Mouse (Mus musculus): ENCODE data around the gene Olfr282. TPM values are rescaled to one million over a fixed set of nuclear protein-coding genes. Genes with fewer than 3 reads are reported as not detected.

Gene Olfr282
- polyA plus RNA-seq, 1 experiment from 2014 or later: not detected

DNA sequence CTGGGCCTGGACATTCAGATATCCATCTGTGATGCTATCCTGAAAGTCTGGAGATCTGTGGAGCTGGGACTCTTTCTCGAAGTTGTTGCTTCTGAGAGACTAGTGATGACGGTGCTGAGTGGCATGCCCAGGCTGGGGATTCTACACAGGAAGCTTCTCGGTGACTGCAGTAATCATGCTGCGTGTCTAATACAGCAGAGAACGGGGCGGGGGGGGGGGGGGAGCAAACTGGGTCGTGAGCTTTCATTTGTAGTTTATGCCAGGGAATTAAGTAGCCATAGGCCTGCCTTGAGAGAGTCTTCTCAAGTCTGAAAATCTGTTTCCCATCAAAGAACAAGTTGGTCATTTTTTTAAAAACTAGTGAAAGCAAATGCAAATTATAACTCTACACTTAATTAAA lies 12.9 kb upstream of the Olfr282 start:
- H3K27me3 ChIP-seq: no peaks in the 10 kb centered on the region
- no peak for ATAC-seq (ENCODE audit: low FRiP score, low read depth)
- H3K4me1 ChIP-seq (replicated peaks): no peaks in the 10 kb centered on the region
- H3K4me2 ChIP-seq: no peak overlapping the region
- no peaks in the 10 kb centered on the region for H3K9me3 ChIP-seq
- H3K36me3 ChIP-seq: no peaks in the 10 kb centered on the region
- 69% methylated on average over 7 of the region's 7 CpGs for WGBS
- H3K27ac ChIP-seq (replicated peaks): no peak overlapping the region
- no peak overlapping the region for H3K9ac ChIP-seq
- no peak overlapping the region for H3K4me3 ChIP-seq

GRCm38 (mm10) chr15:98420897-98421296 lies 10.1 kb upstream of the Olfr282 start:
- WGBS: 71% methylated on average over 4 of the region's 4 CpGs
- ATAC-seq (ENCODE audit: low FRiP score, low read depth): no peak
- H3K27me3 ChIP-seq: no peaks in the 10 kb centered on the region
- no peak overlapping the region for H3K27ac ChIP-seq (replicated peaks)
- H3K9ac ChIP-seq: no peak overlapping the region
- H3K4me3 ChIP-seq: no peak overlapping the region
- no peaks in the 10 kb centered on the region for H3K4me1 ChIP-seq (replicated peaks)
- H3K36me3 ChIP-seq: no peaks in the 10 kb centered on the region
- no peak overlapping the region for H3K4me2 ChIP-seq
- H3K9me3 ChIP-seq: no peaks in the 10 kb centered on the region

GRCm38 (mm10) chr15:98424326-98424725 lies 6.7 kb upstream of the Olfr282 start:
- no peak overlapping the region for H3K27ac ChIP-seq (replicated peaks)
- WGBS: 72% methylated on average over 14 of the region's 14 CpGs

DNA sequence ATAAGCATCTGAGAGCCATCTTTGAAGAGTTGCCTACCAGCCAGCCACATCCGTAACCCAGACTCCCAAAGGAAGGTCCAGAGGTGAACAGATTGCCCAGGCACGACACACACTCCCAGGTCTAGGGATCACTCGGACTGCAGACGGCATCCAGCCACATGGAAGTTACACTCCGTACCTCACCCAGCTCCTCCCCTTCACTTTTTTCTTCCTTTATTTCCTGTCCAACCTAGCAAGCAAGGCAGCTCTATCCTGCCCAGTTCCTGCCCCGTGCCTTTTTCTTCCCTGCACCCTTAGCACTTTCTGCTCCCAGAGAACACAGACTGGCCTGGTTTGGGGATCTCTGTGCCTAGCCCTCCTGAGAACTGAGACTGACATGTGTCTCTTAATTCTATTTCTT lies 6.3 kb upstream of the Olfr282 start:
- WGBS: 79% methylated on average over 6 of the region's 6 CpGs
- Histone ChIP-seq H3K9me3 (no peaks in the 10 kb centered on the region), H3K9ac (no peak overlapping the region), H3K4me1 (replicated peaks) (no peaks in the 10 kb centered on the region), H3K4me2 (no peak overlapping the region), H3K27me3 (no peaks in the 10 kb centered on the region), H3K27ac (replicated peaks) (no peak overlapping the region), H3K36me3 (no peaks in the 10 kb centered on the region), H3K4me3 (no peak overlapping the region)
- ATAC-seq (ENCODE audit: low FRiP score, low read depth): no peak

More at GRCm38 (mm10) chr15:98424326-98424725, 6.7 kb upstream of the Olfr282 start:
- Histone ChIP-seq H3K4me2 (no peak overlapping the region), H3K4me1 (replicated peaks) (no peaks in the 10 kb centered on the region), H3K9me3 (no peaks in the 10 kb centered on the region), H3K4me3 (no peak overlapping the region), H3K36me3 (no peaks in the 10 kb centered on the region), H3K27me3 (no peaks in the 10 kb centered on the region), H3K9ac (no peak overlapping the region)
- no peak for ATAC-seq (ENCODE audit: low FRiP score, low read depth)

DNA sequence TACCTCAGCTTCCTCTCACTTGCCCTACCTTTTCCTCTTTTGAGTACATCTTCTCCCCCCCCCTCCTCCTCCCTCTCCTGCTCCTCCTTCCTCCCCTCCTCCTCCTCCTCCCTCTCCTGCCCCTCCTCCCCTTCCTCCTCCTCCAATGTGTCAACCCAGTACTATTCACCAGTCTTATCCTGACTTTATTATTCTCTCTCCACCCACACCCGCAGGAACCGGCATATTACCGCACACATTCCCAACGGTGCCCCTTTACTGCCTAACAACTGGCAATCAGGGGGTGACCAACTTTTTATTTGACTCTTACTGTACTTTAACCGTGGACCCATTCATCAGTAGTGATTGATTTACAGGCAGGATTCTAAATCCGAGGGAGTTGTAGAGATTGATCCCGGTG lies 5.8 kb upstream of the Olfr282 start:
- Histone ChIP-seq H3K36me3 (no peaks in the 10 kb centered on the region), H3K9me3 (no peaks in the 10 kb centered on the region), H3K27ac (replicated peaks) (no peak overlapping the region), H3K4me2 (no peak overlapping the region), H3K4me3 (no peak overlapping the region), H3K4me1 (replicated peaks) (no peaks in the 10 kb centered on the region), H3K9ac (no peak overlapping the region), H3K27me3 (no peaks in the 10 kb centered on the region)
- 75% methylated on average over 7 of the region's 7 CpGs for WGBS
- ATAC-seq (ENCODE audit: low FRiP score, low read depth): no peak

DNA sequence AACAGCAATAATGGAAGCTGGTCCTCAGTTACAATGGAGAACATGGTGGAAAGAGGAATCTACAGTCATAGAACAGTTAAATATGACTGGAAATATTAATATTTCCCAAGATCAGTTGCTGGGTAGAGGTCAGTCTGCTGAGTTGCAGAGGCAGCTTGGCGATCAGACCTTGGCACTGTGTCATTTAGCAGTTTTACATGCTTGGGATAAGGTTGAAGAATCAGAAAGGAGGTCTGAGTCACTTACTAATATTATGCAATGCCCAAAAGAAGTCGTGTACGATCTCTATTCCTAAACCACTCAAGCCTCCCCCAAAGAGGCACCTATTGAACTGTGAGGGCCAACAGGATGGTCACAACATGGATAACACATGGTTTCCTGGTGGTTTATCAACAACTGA lies 13.5 kb downstream of the Olfr282 start:
- Histone ChIP-seq H3K4me3 (no peak overlapping the region), H3K36me3 (no peaks in the 10 kb centered on the region), H3K27ac (replicated peaks) (no peak overlapping the region), H3K9me3 (no peaks in the 10 kb centered on the region), H3K27me3 (no peaks in the 10 kb centered on the region), H3K4me2 (no peak overlapping the region), H3K4me1 (replicated peaks) (no peaks in the 10 kb centered on the region), H3K9ac (no peak overlapping the region)
- WGBS: 84% methylated on average over 3 of the region's 3 CpGs
- ATAC-seq (ENCODE audit: low FRiP score, low read depth): no peak

DNA sequence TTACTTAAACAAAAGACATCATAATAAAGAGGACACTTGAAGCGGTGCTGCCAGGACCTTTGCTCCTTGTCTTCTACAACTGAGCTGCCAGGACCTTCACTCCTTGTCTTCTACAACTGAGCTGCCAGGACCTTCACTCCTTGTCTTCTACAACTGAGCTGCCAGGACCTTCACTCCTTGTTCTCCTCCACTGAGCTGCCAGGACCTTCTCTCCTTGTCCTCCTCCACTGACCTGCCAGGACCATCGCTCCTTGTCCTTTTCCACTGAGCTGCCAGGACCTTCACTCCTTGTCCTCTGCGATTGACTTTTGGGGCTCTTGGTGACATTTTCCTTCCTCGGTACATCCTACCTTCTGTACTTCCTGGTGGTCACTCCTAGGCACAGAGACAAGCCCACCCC lies 17.5 kb downstream of the Olfr282 start:
- no peak overlapping the region for H3K27ac ChIP-seq (replicated peaks)
- WGBS: 49% methylated on average over 4 of the region's 4 CpGs
- no peak for ATAC-seq (ENCODE audit: low FRiP score, low read depth)
- H3K4me2 ChIP-seq: peak overlapping the region; percentile 25; the same call in 1 of the 2 replicates
- no peaks in the 10 kb centered on the region for H3K9me3 ChIP-seq
- no peak overlapping the region for H3K4me3 ChIP-seq
- H3K4me1 ChIP-seq (replicated peaks): no peaks in the 10 kb centered on the region
- H3K9ac ChIP-seq: no peak overlapping the region
- H3K27me3 ChIP-seq: no peaks in the 10 kb centered on the region
- H3K36me3 ChIP-seq: no peaks in the 10 kb centered on the region

- no peak for ATAC-seq (ENCODE audit: low FRiP score, low read depth)
- H3K4me2 ChIP-seq: no peak within 1 kb of the TSS
- H3K9me3 ChIP-seq: no peaks in the 10 kb centered on the region
- WGBS: 91% methylated on average over 7 of the region's 7 CpGs
- H3K4me1 ChIP-seq (replicated peaks): no peaks in the 10 kb centered on the region
- no peaks in the 10 kb centered on the region for H3K27me3 ChIP-seq
- H3K36me3 ChIP-seq: no peaks in the 10 kb centered on the region
- no peak within 1 kb of the TSS for H3K27ac ChIP-seq (replicated peaks)
- H3K4me3 ChIP-seq: no peak within 1 kb of the TSS
- H3K9ac ChIP-seq: no peak within 1 kb of the TSS
These were observed 21.3 kb downstream of the Olfr282 start, which contains the start of gene Olfr281 for GRCm38 (mm10) chr15:98452288-98452687. Gene Olfr281, plus strand, starts transcription at chr15:98452588.

DNA sequence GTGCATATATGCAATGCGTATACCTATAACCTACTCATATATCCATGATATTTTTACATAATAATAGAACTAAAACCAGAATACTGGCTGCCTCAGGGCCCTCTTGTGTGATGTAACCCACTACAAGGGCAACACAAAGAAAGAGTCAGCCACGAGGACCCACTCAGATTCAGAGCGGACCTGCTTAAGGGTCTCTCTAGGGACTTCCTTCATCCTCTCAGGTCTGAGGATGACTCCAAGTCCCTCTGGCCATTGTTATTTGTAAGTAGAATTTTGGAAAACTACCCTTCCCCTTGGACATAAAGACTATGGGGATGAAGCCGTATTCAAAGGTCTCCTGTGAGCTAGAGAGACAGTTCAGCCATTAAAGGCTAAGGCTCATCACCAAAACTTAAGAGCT lies 38.6 kb downstream of the Olfr282 start, which contains the start of gene OR5BS1P:
TSS of gene OR5BS1P (plus strand) at position 301 of the 400 bp plus-strand sequence.
- Histone ChIP-seq H3K9ac (no peak within 1 kb of the TSS), H3K4me1 (replicated peaks) (no peaks in the 10 kb centered on the region), H3K36me3 (no peaks in the 10 kb centered on the region), H3K4me3 (no peak within 1 kb of the TSS), H3K27me3 (no peaks in the 10 kb centered on the region), H3K4me2 (no peak within 1 kb of the TSS), H3K27ac (replicated peaks) (no peak within 1 kb of the TSS), H3K9me3 (0 out of 2 replicates have a peak, but pooled peaks cover 2% of the 10 kb centered on the region)
- no peak for ATAC-seq (ENCODE audit: low FRiP score, low read depth)
- WGBS: 93% methylated on average over 4 of the region's 4 CpGs

GRCm38 (mm10) chr15:98471539-98471938 lies 40.5 kb downstream of the Olfr282 start:
- Histone ChIP-seq H3K36me3 (no peaks in the 10 kb centered on the region), H3K4me2 (no peak overlapping the region), H3K4me1 (replicated peaks) (no peaks in the 10 kb centered on the region), H3K4me3 (no peak overlapping the region), H3K27me3 (no peaks in the 10 kb centered on the region), H3K27ac (replicated peaks) (no peak overlapping the region), H3K9me3 (0 out of 2 replicates have a peak, but pooled peaks cover 2% of the 10 kb centered on the region), H3K9ac (no peak overlapping the region)
- ATAC-seq (ENCODE audit: low FRiP score, low read depth): no peak
- 94% methylated on average over 13 of the region's 13 CpGs for WGBS

GRCm38 (mm10) chr15:98474958-98475357 lies 43.9 kb downstream of the Olfr282 start:
- Histone ChIP-seq H3K27me3 (no peaks in the 10 kb centered on the region), H3K9ac (no peak overlapping the region), H3K9me3 (no peaks in the 10 kb centered on the region), H3K4me2 (no peak overlapping the region), H3K36me3 (no peaks in the 10 kb centered on the region), H3K27ac (replicated peaks) (no peak overlapping the region), H3K4me3 (no peak overlapping the region), H3K4me1 (replicated peaks) (no peaks in the 10 kb centered on the region)
- ATAC-seq (ENCODE audit: low FRiP score, low read depth): no peak
- WGBS: 77% methylated on average over 10 of the region's 10 CpGs

DNA sequence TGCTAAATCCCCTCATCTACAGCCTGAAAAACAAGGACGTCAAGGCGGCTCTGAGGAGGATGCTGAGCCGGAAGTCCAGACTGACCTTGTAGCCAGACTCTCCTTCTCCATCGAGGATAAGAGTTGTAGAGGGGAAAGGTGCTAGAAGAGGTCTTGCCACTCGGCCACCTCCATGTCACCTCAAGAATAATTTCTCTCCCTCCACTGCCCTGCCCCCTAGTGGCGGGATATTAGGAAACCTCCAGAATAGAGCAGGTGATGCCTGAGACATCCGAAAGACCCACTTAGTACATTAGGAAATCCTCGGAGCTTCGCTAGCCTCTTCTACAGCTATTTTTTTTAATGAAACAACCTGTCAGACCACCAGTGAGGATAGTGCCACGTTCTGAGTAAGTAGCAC lies 44.4 kb downstream of the Olfr282 start:
- no peak overlapping the region for H3K4me2 ChIP-seq
- no peaks in the 10 kb centered on the region for H3K9me3 ChIP-seq
- H3K27ac ChIP-seq (replicated peaks): no peak overlapping the region
- no peaks in the 10 kb centered on the region for H3K27me3 ChIP-seq
- no peak overlapping the region for H3K9ac ChIP-seq
- H3K36me3 ChIP-seq: no peaks in the 10 kb centered on the region
- 60% methylated on average over 10 of the region's 10 CpGs for WGBS
- H3K4me3 ChIP-seq: no peak overlapping the region
- no peaks in the 10 kb centered on the region for H3K4me1 ChIP-seq (replicated peaks)
- ATAC-seq (ENCODE audit: low FRiP score, low read depth): no peak

GRCm38 (mm10) chr15:98476281-98476680 lies 45.3 kb downstream of the Olfr282 start:
- ATAC-seq (ENCODE audit: low FRiP score, low read depth): no peak
- Histone ChIP-seq H3K9ac (no peak overlapping the region), H3K4me1 (replicated peaks) (no peaks in the 10 kb centered on the region), H3K27me3 (no peaks in the 10 kb centered on the region), H3K9me3 (no peaks in the 10 kb centered on the region), H3K27ac (replicated peaks) (no peak overlapping the region), H3K4me3 (no peak overlapping the region), H3K4me2 (no peak overlapping the region), H3K36me3 (no peaks in the 10 kb centered on the region)
- 76% methylated on average over 5 of the region's 5 CpGs for WGBS

Data from hindbrain, embryonic 15.5 days (tissue).